Mouse (Mus musculus): ENCODE measurements around the gene Gm6408.

GRCm38 (mm10) chr5:146470821-146471220 lies 10.9 kb upstream of the Gm6408 start:
- TF ChIP-seq CTCF (IDR thresholded peaks at IDR 0.05; ENCODE audit: low read depth, low read length) (no peak), POLR2A (IDR thresholded peaks at IDR 0.05; ENCODE audit: extremely low read depth, insufficient read depth, low read length) (no peak)

Data from liver, adult 2 months (tissue).